Mouse (Mus musculus) heart, embryonic 16.5 days (tissue): Measurements from ENCODE around the gene Tada2b. TPM values are rescaled to one million over a fixed set of nuclear protein-coding genes. Genes with fewer than 3 reads are reported as not detected.

Experiments
- ATAC-seq: fragments of 200-750 bp; cut with Nextera tagmentation; replicated peaks from 2 replicates; pipeline ENCODE4 v1.8.0; 2017; ENCODE audit warnings: moderate number of reproducible peaks; ENCODE audit not compliant: insufficient read depth, low FRiP score; ENCODE audit errors: extremely low read depth
- H3K27ac ChIP-seq: fragments of 300-500 bp; sonication (generic); 2 replicates; pipeline ENCODE4 v1.5.1; 2014; ENCODE audit warnings: mild to moderate bottlenecking, low read length, control low read depth, moderate library complexity
- H3K27me3 ChIP-seq: fragments of 300-500 bp; sonication (generic); 2 replicates; pipeline ENCODE4 v1.6.1; 2014; ENCODE audit warnings: low read length, mixed read lengths; ENCODE audit not compliant: control insufficient read depth, insufficient read depth
- H3K36me3 ChIP-seq: fragments of 300-500 bp; sonication (generic); 2 replicates; pipeline ENCODE4 v1.6.1; 2014; ENCODE audit not compliant: control insufficient read depth, insufficient read depth
- H3K4me1 ChIP-seq: fragments of 300-500 bp; sonication (generic); 2 replicates; pipeline ENCODE4 v1.6.1; 2014; ENCODE audit warnings: low read length, mixed read lengths; ENCODE audit not compliant: control insufficient read depth, insufficient read depth
- H3K4me2 ChIP-seq: fragments of 300-500 bp; sonication (generic); 2 replicates; pipeline ENCODE4 v1.6.1; 2014; ENCODE audit warnings: low read depth, mild to moderate bottlenecking, control low read depth, low read length
- H3K4me3 ChIP-seq: fragments of 300-500 bp; sonication (generic); 2 replicates; pipeline ENCODE4 v1.5.1; 2014; ENCODE audit warnings: mild to moderate bottlenecking, control low read depth, low read length
- H3K9ac ChIP-seq: fragments of 300-500 bp; sonication (generic); 2 replicates; pipeline ENCODE4 v1.6.1; 2014; ENCODE audit warnings: low read length, control low read depth
- H3K9me3 ChIP-seq: fragments of 300-500 bp; sonication (generic); replicated peaks from 2 replicates; pipeline ENCODE4 v1.6.1; 2016; ENCODE audit warnings: low read length; ENCODE audit not compliant: control insufficient read depth
- WGBS: fragments of 180-500 bp; shearing (Covaris S2); extraction: QIAGEN DNeasy Blood & Tissue Kit; methylation state at CpG from one replicate; pipeline ENCODE4 v1.1.7; 2014; 5-methylcytosine and 5-hydroxymethylcytosine counted together
- polyA plus RNA-seq: library from polyadenylated mRNA; unstranded; fragments of >200 nt; fragmentation: Nextera tagmentation; extraction: Ambion mirVana; gene quantifications from 2 replicates; pipeline ENCODE4 v1.2.1, GENCODE M21; 2015

Tada2b gene
- polyA plus RNA-seq, 1 experiment from 2014 or later, result 1.7 TPM

DNA sequence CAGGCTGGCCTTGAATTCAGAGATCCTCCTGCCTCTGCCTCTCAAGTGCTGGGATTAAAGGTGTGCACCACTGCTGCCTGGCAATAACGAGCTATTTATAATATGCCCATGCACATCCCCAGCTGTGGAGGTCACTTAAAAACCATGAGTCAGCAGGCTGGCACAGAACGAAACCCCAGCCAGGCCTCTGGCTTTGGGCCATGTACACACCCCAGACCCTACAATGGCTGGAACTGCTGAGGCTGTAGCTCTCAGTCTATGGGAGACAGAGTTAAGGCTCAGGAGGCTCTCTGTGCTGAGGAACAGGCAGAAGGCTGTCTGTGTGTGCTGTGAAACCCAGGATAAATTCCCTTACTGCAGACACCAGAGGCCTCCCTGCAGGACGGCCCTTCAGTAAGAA is 43.3 kb downstream of the Tada2b start:
- Histone ChIP-seq H3K36me3 (no peaks in the 10 kb centered on the region), H3K4me2 (no peak overlapping the region), H3K9me3 (no peaks in the 10 kb centered on the region), H3K4me1 (no peaks in the 10 kb centered on the region), H3K27me3 (peaks cover 29% of the 10 kb centered on the region), H3K4me3 (no peak overlapping the region), H3K9ac (no peak overlapping the region), H3K27ac (no peak overlapping the region)
- WGBS, result 47% methylated on average over 3 of the region's 3 CpGs
- no peak for ATAC-seq

DNA sequence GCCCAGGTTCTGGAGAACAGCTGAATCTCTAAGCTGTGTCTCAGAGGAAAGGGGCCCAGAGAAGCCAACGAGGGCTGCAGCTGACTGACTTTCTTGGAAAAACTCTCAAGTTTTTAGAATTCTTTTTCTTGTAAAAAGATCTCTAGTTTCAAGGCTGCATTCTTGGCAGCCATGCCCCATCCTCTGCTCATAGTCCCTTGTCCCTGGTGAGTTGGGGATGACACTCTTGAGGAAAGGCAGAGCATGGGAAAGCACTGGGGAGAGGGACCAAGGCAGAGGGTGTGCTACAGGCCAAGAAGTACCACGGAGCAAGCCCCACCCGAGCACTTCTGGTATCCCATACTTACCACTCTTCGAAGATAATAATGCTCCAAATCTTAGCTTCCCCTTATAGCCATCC is 47.2 kb downstream of the Tada2b start:
- H3K9me3 ChIP-seq, result no peaks in the 10 kb centered on the region
- 61% methylated on average over 4 of the region's 4 CpGs for WGBS
- H3K27ac ChIP-seq, result no peak overlapping the region
- no peaks in the 10 kb centered on the region for H3K36me3 ChIP-seq
- H3K4me3 ChIP-seq, result no peak overlapping the region
- H3K27me3 ChIP-seq, result no peaks in the 10 kb centered on the region; the same call in 1 of the 2 replicates
- no peak overlapping the region for H3K9ac ChIP-seq
- H3K4me2 ChIP-seq, result no peak overlapping the region
- no peak for ATAC-seq
- no peaks in the 10 kb centered on the region for H3K4me1 ChIP-seq

DNA sequence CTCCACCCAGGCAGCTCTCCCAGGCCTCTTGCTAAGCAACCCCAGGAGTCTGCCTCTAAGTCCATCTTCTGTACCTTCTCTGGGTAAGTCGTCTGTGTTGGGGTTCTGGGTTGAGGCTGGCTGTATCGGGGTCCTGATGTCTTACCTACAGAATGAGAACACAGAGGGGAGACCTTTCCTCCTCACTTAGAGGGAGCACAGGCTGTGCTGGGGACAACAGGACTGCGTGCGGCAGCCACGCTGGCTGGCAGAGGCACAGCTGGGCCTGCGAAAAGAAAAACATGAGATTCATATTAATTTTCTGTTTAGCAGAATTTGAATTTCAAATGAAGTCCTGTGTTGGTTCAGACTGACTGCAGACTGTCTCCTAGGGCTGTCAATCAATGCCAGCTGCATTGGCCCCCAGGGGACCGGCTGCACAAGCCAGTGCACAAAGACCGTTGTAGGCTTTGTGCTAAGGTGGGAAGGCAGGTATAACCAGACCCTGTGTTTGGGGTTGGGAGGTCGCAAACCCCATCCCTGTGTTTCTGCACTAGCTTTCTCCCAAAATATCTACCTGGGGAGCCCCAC is 49.6 kb downstream of the Tada2b start:
- Histone ChIP-seq H3K27ac (no peak overlapping the region), H3K9ac (no peak overlapping the region), H3K4me2 (no peak overlapping the region), H3K36me3 (no peaks in the 10 kb centered on the region), H3K9me3 (no peaks in the 10 kb centered on the region), H3K4me3 (no peak overlapping the region), H3K4me1 (no peaks in the 10 kb centered on the region), H3K27me3 (no peaks in the 10 kb centered on the region; the same call in 1 of the 2 replicates)
- no peak for ATAC-seq
- 68% methylated on average over 9 of the region's 9 CpGs for WGBS

DNA sequence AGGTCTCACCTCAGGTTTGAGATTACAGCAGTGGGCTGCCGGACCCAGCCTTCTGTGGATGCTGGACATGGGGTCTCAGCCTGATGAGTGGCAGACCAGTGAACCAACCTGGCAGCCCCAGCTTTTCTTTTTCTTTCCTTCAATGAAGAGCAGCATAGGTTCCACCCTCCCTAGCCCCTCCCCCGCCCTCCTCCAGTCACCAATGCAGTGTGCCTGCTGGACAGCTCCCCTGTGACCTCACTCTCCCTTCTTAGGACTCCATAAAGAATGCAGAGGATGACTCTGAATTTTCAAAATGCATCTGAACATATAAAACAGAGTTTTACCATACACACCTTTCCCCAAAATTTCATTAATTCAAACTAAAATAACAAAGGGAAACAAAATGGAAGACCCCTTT is 52.4 kb downstream of the Tada2b start:
- no peak for ATAC-seq
- Histone ChIP-seq H3K4me1 (peaks cover 2% of the 10 kb centered on the region; the same call in 1 of the 2 replicates), H3K4me2 (no peak overlapping the region), H3K9ac (no peak overlapping the region), H3K36me3 (no peaks in the 10 kb centered on the region), H3K27ac (no peak overlapping the region), H3K4me3 (no peak overlapping the region), H3K27me3 (peaks cover 2% of the 10 kb centered on the region), H3K9me3 (no peaks in the 10 kb centered on the region)
- 45% methylated on average over 2 of the region's 2 CpGs for WGBS

DNA sequence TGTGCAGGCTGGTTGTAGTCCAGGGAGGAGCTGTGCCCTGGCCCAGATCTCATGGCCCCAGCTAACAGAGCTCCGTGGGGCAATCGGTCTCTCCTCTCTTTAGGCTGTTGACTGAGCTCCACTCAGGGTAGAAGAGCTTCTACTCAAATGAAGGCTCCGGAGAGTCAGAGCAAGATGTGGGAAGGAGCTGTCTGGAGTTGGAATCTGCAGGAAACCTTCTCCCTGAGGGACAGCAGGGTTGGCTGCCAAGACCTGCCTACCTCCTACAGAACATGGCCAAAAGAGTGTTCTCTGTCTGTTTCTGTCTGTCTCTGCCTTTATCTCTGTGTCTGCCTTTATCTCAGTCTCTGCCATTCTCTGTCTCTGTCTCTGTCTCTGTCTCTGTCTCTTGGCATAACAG is 54.5 kb downstream of the Tada2b start:
- ATAC-seq, result no peak
- H3K4me1 ChIP-seq, result peaks cover 2% of the 10 kb centered on the region; the same call in 1 of the 2 replicates
- H3K27ac ChIP-seq, result no peak overlapping the region
- H3K9me3 ChIP-seq, result no peaks in the 10 kb centered on the region
- no peaks in the 10 kb centered on the region for H3K36me3 ChIP-seq
- 60% methylated on average over 3 of the region's 3 CpGs for WGBS
- peaks cover 4% of the 10 kb centered on the region for H3K27me3 ChIP-seq
- H3K4me2 ChIP-seq, result no peak overlapping the region
- H3K9ac ChIP-seq, result no peak overlapping the region
- no peak overlapping the region for H3K4me3 ChIP-seq

DNA sequence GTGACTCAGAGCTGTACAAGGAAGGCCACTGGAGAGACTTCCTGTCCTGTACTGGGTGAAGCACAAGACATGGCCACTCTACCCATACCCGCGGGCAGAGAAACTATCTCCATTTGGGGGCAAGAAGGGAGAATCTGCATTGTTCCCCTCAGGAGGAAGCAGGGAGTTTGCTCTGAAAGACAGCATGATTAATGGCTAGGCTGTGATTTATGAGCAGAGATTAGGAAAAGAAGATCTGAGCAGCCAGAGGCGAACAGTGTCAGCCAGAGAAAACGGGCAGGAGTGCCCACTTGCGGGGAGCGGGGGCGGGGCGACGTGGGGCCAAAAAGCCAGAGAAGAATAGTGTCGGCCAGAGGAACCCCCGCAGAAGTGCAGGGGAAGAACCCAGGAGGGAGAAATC is 56.3 kb downstream of the Tada2b start:
- Histone ChIP-seq H3K4me1 (peaks cover 2% of the 10 kb centered on the region; the same call in 1 of the 2 replicates), H3K27me3 (peaks cover 7% of the 10 kb centered on the region), H3K4me2 (no peak overlapping the region), H3K9me3 (no peaks in the 10 kb centered on the region), H3K27ac (no peak overlapping the region), H3K4me3 (no peak overlapping the region), H3K9ac (no peak overlapping the region), H3K36me3 (no peaks in the 10 kb centered on the region)
- 44% methylated on average over 11 of the region's 11 CpGs for WGBS
- no peak for ATAC-seq

DNA sequence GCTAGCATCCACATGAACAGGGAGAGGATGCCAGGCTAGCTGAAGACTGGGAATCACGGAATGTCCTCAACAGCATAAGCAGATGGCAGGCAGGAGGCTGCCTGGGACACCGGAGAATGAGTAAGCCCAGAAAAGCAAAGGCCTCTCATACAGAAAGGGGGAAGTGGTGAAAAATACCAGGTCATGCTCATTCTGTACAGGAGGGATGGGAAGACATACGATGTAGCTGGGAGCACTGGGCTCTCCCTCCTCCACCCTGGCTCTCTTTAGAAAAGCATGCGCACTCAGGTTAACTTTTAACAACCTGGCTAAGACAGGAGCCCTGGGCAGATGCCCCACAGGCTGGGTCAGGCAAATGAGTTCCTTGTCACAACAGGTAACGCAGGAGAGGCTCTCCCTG is 57.7 kb downstream of the Tada2b start:
- Histone ChIP-seq H3K9ac (no peak overlapping the region), H3K4me2 (no peak overlapping the region), H3K27me3 (peaks cover 8% of the 10 kb centered on the region), H3K27ac (no peak overlapping the region), H3K9me3 (no peaks in the 10 kb centered on the region), H3K4me1 (peaks cover 2% of the 10 kb centered on the region; the same call in 1 of the 2 replicates), H3K4me3 (no peak overlapping the region), H3K36me3 (no peaks in the 10 kb centered on the region)
- no peak for ATAC-seq
- 84% methylated on average over 5 of the region's 5 CpGs for WGBS

DNA sequence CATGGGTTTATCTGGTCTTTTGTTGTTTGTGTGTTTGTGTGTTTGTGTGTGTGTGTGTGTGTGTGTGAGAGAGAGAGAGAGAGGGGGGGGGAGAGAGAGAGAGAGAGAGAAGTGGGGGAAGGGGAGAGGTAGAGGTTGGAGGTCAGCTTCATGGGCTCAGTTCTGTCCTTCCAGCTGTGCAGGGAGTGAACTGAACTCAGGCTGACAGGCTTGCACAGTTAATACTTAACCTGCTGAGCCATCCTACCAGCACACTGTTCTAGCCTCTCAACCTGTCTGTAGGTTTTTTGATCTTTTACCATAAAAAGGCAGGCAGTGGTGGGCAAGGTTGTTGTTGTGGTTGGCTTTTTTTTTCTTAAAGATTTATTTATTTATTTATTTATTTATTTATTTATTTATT is 59.4 kb downstream of the Tada2b start:
- Histone ChIP-seq H3K4me2 (no peak overlapping the region), H3K4me3 (no peak overlapping the region), H3K4me1 (peaks cover 2% of the 10 kb centered on the region; the same call in 1 of the 2 replicates), H3K36me3 (no peaks in the 10 kb centered on the region), H3K9ac (no peak overlapping the region), H3K9me3 (no peaks in the 10 kb centered on the region), H3K27ac (no peak overlapping the region), H3K27me3 (peaks cover 8% of the 10 kb centered on the region)
- no peak for ATAC-seq
